Mouse (Mus musculus) small intestine, adult 2 months (tissue): ENCODE data around the gene Taar7d. TPM values are rescaled to one million over a fixed set of nuclear protein-coding genes. Genes with fewer than 3 reads are reported as not detected.
"Not testable (repeated sequence)": the region's sequence is repeated elsewhere in the genome, so short reads cannot be mapped to it uniquely, and the experiment has no call there.

Source experiments
- H3K27ac ChIP-seq: fragments of 200-500 bp; 2 replicates; pipeline ENCODE4 v1.5.1; 2012; ENCODE audit warnings: low read depth, low read length, control low read depth, inconsistent platforms; ENCODE audit not compliant: insufficient read depth
- H3K27me3 ChIP-seq: fragments of 200-500 bp; 2 replicates; pipeline ENCODE4 v1.6.1; 2012; ENCODE audit warnings: mild to moderate bottlenecking, moderate library complexity, low read length, inconsistent platforms; ENCODE audit not compliant: control insufficient read depth, insufficient read depth
- H3K36me3 ChIP-seq: fragments of 200-500 bp; 2 replicates; pipeline ENCODE4 v1.6.1; 2012; ENCODE audit warnings: mild to moderate bottlenecking, low read length, control low read depth, inconsistent platforms; ENCODE audit not compliant: control insufficient read depth, insufficient read depth
- H3K4me1 ChIP-seq: fragments of 200-500 bp; 2 replicates; pipeline ENCODE4 v1.6.1; 2012; ENCODE audit warnings: low read length, inconsistent platforms, mixed read lengths; ENCODE audit not compliant: control insufficient read depth, insufficient read depth, insufficient read length
- H3K4me3 ChIP-seq: fragments of 200-500 bp; 2 replicates; pipeline ENCODE4 v1.5.1; 2012; ENCODE audit warnings: low read depth, mild to moderate bottlenecking, control low read depth, inconsistent platforms, low read length, moderate library complexity
- CTCF ChIP-seq: fragments of 200-500 bp; IDR thresholded peaks from 2 replicates; pipeline ENCODE4 v1.5.1; 2012; ENCODE audit warnings: low read depth, mild to moderate bottlenecking, control low read depth, inconsistent platforms, low read length, moderate library complexity, mixed read lengths; ENCODE audit not compliant: insufficient replicate concordance, insufficient read length; ENCODE audit errors: extremely low read depth
- POLR2A ChIP-seq: fragments of 200-500 bp; IDR thresholded peaks from 2 replicates; pipeline ENCODE4 v1.6.1; 2012; ENCODE audit warnings: low read depth, mild to moderate bottlenecking, control low read depth, inconsistent platforms, low read length, moderate library complexity
- WGBS: fragments of 180-500 bp; shearing (Covaris S2); methylation state at CpG from one replicate; pipeline ENCODE4 v1.1.7; 2018; 5-methylcytosine and 5-hydroxymethylcytosine counted together
- polyA plus RNA-seq: library from polyadenylated mRNA; depleted of rRNA; stranded (reverse); fragments of >200 nt; gene quantifications from 2 replicates; pipeline ENCODE4 v1.2.3, GENCODE M21; 2012; rRNA removed

The Taar7d gene
- polyA plus RNA-seq, 1 experiment, result not detected

- TF ChIP-seq CTCF, result no peak
- TF ChIP-seq POLR2A, result no peak
- Histone ChIP-seq H3K36me3 (no peaks in the 10 kb centered on the region), H3K4me3 (no peak overlapping the region), H3K27me3 (no peaks in the 10 kb centered on the region), H3K4me1 (no peaks in the 10 kb centered on the region), H3K27ac (no peak overlapping the region)
- WGBS, result 69% methylated on average over 5 of the region's 5 CpGs
Measured at GRCm38 (mm10) chr10:24052039-24052438, 25.0 kb downstream of the Taar7d start.

GRCm38 (mm10) chr10:24058986-24059385, 32.0 kb downstream of the Taar7d start:
- H3K27ac ChIP-seq, result no peak overlapping the region
- 83% methylated on average over 3 of the region's 3 CpGs for whole genome bisulfite sequencing
- TF ChIP-seq CTCF (no peak), POLR2A (no peak)
- H3K4me1 ChIP-seq, result no peaks in the 10 kb centered on the region
- no peaks in the 10 kb centered on the region for H3K27me3 ChIP-seq
- H3K36me3 ChIP-seq, result no peaks in the 10 kb centered on the region
- no peak overlapping the region for H3K4me3 ChIP-seq

GRCm38 (mm10) chr10:24074751-24075150, 47.7 kb downstream of the Taar7d start:
- not testable (repeated sequence) for H3K36me3 ChIP-seq, H3K27ac ChIP-seq, H3K4me1 ChIP-seq, H3K27me3 ChIP-seq, H3K4me3 ChIP-seq
- 9% methylated on average over 2 of the region's 2 CpGs for WGBS

GRCm38 (mm10) chr10:24076200-24076599, 49.2 kb downstream of the Taar7d start, which contains the start of gene Taar8a:
TSS of gene Taar8a (plus strand) at chr10:24076500.
- not testable (repeated sequence) for H3K27ac ChIP-seq, H3K4me1 ChIP-seq, H3K36me3 ChIP-seq, H3K27me3 ChIP-seq, H3K4me3 ChIP-seq
- WGBS, result 89% methylated on average over 2 of the region's 4 CpGs

Other genes with a start within 250 kb of the Taar7d start
- 1,264 and 1,580 TPM in 2 replicates for gene Rps12, start 239.9 kb upstream of the Taar7d start, polyA plus RNA-seq
- 9.5 and 16.6 TPM in 2 replicates for gene Slc18b1, start 230.2 kb upstream of the Taar7d start, polyA plus RNA-seq
- 0.06 and 0.74 TPM in 2 replicates for gene Vnn3, start 175.8 kb upstream of the Taar7d start, polyA plus RNA-seq
- gene Vnn1, start 132.5 kb upstream of the Taar7d start, polyA plus RNA-seq, result 9.0 and 118 TPM in 2 replicates
- not detected in 2 replicates for gene Taar1, start 106.9 kb upstream of the Taar7d start, polyA plus RNA-seq
- not detected in 2 replicates for gene Taar2, start 88.7 kb upstream of the Taar7d start, polyA plus RNA-seq
- gene Taar3, start 77.7 kb upstream of the Taar7d start, polyA plus RNA-seq, result not detected in 2 replicates
- gene Taar4, start 66.7 kb upstream of the Taar7d start, polyA plus RNA-seq, result not detected in 2 replicates
- gene Taar5, start 56.5 kb upstream of the Taar7d start, polyA plus RNA-seq, result not detected in 2 replicates
- gene Taar6, start 41.6 kb upstream of the Taar7d start, polyA plus RNA-seq, result not detected in 2 replicates
- not detected in 2 replicates for gene Taar7a, start 33.7 kb upstream of the Taar7d start, polyA plus RNA-seq
- gene Taar7b, start 27.3 kb upstream of the Taar7d start, polyA plus RNA-seq, result not detected in 2 replicates
- gene Taar7e, start 10.4 kb downstream of the Taar7d start, polyA plus RNA-seq, result not detected in 2 replicates
- not detected in 2 replicates for gene Taar7f, start 22.3 kb downstream of the Taar7d start, polyA plus RNA-seq
- not detected in 2 replicates for gene Taar8a, start 49.3 kb downstream of the Taar7d start, polyA plus RNA-seq
- 0.11 TPM in 1 of 2 replicates, not detected in the other for gene Taar8b, start 65.1 kb downstream of the Taar7d start, polyA plus RNA-seq
- 0.13 TPM in 1 of 2 replicates, not detected in the other for gene Taar8c, start 74.7 kb downstream of the Taar7d start, polyA plus RNA-seq
- gene Taar9, start 82.3 kb downstream of the Taar7d start, polyA plus RNA-seq, result not detected in 2 replicates
- 41.2 and 59.9 TPM in 2 replicates for gene Stx7, start 122.1 kb downstream of the Taar7d start, polyA plus RNA-seq
- 3.5 and 12.0 TPM in 2 replicates for gene Moxd1, start 196.3 kb downstream of the Taar7d start, polyA plus RNA-seq